Mouse (Mus musculus) embryo, embryonic 11 days (tissue): ENCODE measurements around the gene Dhrs7.
A peak's percentile ranks its signal among the peaks of the same experiment; 100 is the strongest.

Source experiments
- DNase-seq: peaks from one replicate; pipeline ENCODE4 v3.0.0-alpha.2; 2015

Dhrs7 gene

DNA sequence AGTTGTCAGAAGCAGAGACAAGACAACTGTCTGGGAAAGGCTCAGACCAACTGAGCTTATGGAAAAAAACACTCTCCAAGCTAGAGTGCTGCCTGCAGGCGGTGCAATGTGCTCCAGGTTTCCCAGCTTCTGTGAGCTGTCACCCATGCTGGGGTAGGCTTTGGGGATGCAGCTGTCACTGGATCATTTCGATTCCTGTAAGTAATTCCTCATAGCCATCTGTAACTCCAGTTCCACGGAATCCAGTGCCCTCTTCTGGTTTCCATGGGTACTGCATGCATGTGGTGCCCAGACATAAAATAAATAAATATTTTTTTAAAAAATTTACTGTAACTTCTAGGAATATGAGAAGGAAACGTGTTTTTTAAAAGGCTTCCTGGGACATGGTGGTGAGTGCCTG lies 10.0 kb downstream of the Dhrs7 start:
- DNase-seq, result peak; percentile 69

DNA sequence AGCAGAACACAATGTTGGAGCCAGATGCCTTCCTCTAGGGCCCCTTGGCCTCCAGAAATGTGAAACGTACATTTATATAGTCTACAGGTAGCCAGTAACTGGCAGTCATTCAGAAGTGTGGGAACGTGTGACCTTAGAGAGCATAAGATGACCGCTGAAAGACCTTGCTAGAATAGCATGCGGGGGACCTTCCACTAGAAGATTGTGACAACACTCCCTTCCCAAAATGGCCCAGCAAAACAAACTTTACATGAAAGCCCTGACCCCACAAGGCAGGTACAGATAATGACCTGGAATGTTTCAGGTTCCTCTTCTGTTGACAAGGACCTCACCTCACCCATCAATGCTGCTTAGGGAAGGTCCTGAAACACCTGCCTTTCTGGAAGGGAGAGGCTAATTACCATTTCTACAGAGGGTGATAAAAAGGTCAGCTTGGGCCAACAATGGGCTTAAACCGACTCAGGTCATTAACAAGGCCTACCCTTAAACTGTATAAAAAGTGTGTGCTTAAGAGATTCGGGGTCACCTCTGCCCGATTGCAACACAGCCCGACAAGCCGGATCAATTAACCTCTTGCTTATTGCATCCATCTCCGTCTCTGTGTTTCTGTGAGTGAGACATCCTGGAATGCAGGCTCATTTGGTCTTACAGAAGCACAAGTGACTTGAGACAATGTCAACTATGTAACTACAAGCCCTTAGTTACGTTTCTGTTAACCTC lies 14.9 kb downstream of the Dhrs7 start, which contains the start of gene Gm4756:
TSS of gene Gm4756 (minus strand) at position 51 of the 720 bp plus-strand sequence.
- DNase-seq, result no peak

DNA sequence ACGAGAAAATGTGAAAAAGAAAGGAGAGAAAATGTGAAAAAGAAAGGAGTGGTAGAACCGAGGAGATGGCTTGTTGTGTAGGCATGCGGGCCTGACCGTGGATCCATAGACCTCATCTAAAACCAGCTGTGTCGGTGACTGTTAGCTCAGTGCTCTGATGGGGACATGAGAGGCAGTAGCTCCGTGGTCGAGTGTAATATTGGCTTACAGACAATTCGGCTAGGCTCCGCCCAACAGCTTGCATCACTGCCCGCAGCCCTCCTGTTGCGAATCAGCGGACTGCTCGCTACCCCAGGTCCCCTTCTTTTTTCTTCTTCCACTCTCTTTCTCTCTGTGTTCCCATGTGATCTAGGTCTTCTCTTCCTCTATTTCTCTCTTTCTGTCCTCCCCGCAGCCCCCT lies 15.8 kb downstream of the Dhrs7 start:
- DNase-seq, result no peak

DNA sequence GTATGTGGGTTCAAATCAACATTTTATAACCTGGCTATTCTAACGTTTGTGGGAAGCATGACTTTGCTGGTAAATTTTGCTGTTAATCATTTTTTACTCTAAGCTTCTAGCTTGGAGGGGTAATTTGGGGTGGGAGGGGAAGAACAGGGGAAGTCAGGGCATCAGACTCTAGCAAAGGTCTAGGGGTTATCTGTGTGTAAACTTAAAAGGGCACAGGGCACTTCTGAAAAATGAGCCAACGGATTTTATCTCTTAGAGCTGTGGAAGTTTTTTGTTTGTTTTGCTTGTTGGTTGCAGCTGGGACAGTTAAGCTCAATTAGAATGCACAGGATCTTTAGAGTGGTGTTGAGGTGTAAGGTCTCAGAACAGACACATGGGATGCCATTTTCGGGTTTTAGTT lies 26.7 kb downstream of the Dhrs7 start:
- DNase-seq, result no peak

DNA sequence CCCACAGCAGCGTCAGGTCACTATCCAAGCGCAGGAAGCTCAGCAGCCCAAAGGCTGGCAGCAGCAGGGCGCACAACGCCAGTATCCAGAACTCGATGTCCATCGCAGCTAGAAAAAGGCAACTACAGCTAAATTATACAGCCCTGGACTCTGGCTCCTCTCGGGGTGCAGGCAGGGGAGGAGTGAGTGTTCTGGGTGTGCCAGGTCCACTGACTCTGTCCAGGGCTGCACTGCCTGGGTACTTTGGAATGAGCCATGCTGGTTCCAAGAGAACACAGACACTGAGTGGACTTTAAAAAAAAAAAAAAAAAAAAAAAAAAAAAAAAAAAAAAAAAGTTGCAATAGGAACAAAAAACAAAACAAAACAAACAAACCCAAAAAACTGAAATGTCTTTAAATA lies 36.0 kb downstream of the Dhrs7 start:
- no peak for DNase-seq

DNA sequence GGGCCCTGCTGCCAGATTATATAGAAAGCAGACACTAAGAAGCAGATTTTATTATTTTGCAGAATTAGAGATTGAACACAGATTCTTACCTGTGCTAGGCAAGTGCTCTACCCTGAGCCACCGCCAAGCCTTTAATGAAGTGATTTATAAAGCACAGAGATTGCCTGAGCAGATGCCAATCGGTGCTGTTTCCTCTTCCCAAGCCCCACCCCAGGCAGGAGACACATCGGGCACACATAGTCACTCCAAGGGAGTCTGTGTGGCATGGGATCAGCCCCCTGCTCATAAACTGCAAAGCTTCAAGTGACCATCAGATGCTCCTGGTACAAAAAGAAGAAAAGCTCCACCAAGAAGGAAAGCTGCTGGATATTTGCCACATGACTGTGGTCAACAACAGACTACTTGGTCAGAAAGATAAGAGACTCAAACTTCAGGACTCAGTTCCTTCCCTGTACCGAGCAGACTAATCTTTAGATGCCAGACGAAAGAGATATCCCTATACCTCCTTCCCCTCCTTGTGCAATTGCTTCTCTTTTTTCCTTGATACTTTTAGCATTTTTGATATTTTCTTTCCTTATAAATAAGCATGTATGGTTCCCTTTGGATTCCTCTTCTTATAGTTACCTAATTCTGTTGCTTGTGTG lies 41.7 kb downstream of the Dhrs7 start:
- DNase-seq, result no peak

DNA sequence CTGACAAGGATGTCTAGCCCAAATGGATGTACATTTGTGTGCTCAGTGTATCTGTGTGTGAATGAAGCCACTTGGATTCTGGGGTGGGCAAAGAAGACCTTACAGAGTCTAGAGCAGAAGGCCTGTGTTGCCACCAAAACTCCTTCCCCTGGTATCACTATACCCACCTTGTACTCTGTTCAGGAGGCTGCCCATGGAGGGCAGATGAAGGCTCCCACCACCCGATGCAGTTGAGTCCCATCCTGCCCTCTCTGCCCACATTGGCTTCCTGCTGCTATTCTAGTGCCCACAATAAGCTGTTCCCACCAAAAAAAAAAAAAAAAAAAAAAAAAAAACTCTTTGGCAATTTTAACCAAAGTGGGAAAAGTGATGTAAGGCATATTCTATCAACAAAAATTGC lies 43.3 kb downstream of the Dhrs7 start:
- no peak for DNase-seq

DNA sequence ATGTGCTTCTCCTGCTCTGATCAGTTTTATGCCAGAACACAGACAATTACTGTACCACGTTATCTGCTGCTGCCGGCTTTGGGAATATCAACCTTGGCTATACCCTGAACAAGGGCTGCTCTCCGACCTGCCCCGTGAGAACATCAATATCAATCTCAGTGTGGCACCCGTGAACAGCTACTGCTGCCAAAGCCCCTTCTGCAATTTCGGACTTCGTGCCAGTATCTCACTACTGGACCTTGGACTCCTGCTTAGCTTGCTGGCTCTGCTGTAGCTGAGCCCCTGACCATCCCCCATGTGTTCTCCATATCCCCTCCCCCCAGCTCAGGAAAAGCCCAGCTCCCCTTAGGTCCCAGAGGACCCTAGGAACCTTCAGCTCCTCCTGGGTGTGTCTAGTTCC lies 43.9 kb downstream of the Dhrs7 start:
- DNase-seq, result no peak

DNA sequence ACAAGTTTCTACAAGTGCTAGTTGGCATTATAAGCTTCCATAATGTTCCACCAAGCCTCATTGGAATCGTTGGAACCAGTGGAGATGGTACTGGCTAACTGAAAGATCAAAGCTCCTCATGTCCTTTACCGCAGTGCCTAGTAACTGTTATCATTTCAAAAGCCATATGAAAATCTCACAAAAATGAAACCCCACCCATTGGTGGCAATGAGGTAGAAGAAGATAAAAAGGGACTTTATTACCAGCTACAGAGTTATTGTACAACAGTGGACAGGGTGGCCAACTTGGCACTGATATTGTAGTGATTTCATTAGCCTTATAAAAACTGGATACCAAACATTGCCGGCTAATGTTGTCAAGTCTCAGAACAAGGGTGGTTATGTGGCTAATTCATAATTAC lies 52.7 kb downstream of the Dhrs7 start:
- no peak for DNase-seq
